Mouse (Mus musculus) CH12.LX (cell line): Measurements from ENCODE around the gene Galnt18. TPM values are rescaled to one million over a fixed set of nuclear protein-coding genes. Genes with fewer than 3 reads are reported as not detected.

ENCODE experiments used
- DNase-seq: peaks from one replicate; pipeline ENCODE4 v3.0.0-alpha.2; 2013; ENCODE audit errors: extremely low read depth
- H3K27ac ChIP-seq: 2 replicates; pipeline ENCODE4 v1.5.1; 2012; ENCODE audit warnings: low read depth, mild to moderate bottlenecking, control low read depth, moderate library complexity; ENCODE audit not compliant: insufficient read depth
- H3K27me3 ChIP-seq: replicated peaks from 2 replicates; pipeline ENCODE3; 2012; ENCODE audit warnings: inconsistent platforms
- H3K36me3 ChIP-seq, 2 experiments: replicated peaks in 1 of 2; 2 replicates each; pipeline versions ENCODE3 to v1.6.1; 2012; ENCODE audit warnings: inconsistent platforms in 1 of 2, low read length in 1 of 2, mild to moderate bottlenecking in 1 of 2, mixed read lengths in 1 of 2, moderate library complexity in 1 of 2; ENCODE audit not compliant: control insufficient read depth in 1 of 2, insufficient read depth in 1 of 2
- H3K4me1 ChIP-seq, 2 experiments: 2 replicates each; pipeline ENCODE4 v1.6.1; 2012; ENCODE audit warnings: inconsistent platforms in 1 of 2, moderate library complexity in 1 of 2; ENCODE audit not compliant: insufficient read depth in 2 of 2, control insufficient read depth in 1 of 2
- H3K4me2 ChIP-seq: 2 replicates; pipeline ENCODE4 v1.6.1; 2012; ENCODE audit warnings: low read depth, mild to moderate bottlenecking, control low read depth; ENCODE audit not compliant: poor library complexity, insufficient read depth, severe bottlenecking
- H3K4me3 ChIP-seq, 3 experiments: fragments of 150-350 bp in 1 of 3; sonication (generic) in 1 of 3; replicated peaks in 1 of 3; 2 replicates each; pipeline versions ENCODE3 to v1.5.1; 2011 to 2012; ENCODE audit warnings: low read depth in 2 of 3, low read length in 2 of 3, mild to moderate bottlenecking in 2 of 3, moderate library complexity in 2 of 3, control low read depth in 1 of 3, improper control_type of control experiment in 1 of 3, inconsistent platforms in 1 of 3, mixed read lengths in 1 of 3; ENCODE audit not compliant: poor library complexity in 1 of 3
- H3K79me2 ChIP-seq: replicated peaks from 2 replicates; pipeline ENCODE4 v1.6.1; 2012; ENCODE audit warnings: mild to moderate bottlenecking, moderate library complexity; ENCODE audit not compliant: control insufficient read depth, poor library complexity, insufficient read depth, severe bottlenecking; ENCODE audit errors: extremely low read depth
- H3K9ac ChIP-seq: 2 replicates; pipeline ENCODE4 v1.6.1; 2012; ENCODE audit warnings: low read depth, mild to moderate bottlenecking, control low read depth, moderate library complexity; ENCODE audit not compliant: insufficient read depth
- H3K9me3 ChIP-seq: replicated peaks from 2 replicates; pipeline ENCODE3; 2012; ENCODE audit warnings: low read length, inconsistent platforms, mixed read lengths
- BHLHE40 ChIP-seq: IDR thresholded peaks from 2 replicates; pipeline ENCODE4 v1.6.1; 2011; ENCODE audit warnings: mild to moderate bottlenecking, low read depth, low read length, improper control_type of control experiment
- CTCF ChIP-seq, 2 experiments: IDR thresholded peaks in 1 of 2; conservative IDR thresholded peaks in 1 of 2; 2 replicates each; pipeline ENCODE4 v1.5.1; 2011 to 2012; ENCODE audit warnings: low read depth in 2 of 2, low read length in 2 of 2, improper control_type of control experiment in 1 of 2, inconsistent platforms in 1 of 2, mild to moderate bottlenecking in 1 of 2, moderate library complexity in 1 of 2
- E2F4 ChIP-seq: IDR thresholded peaks from 2 replicates; pipeline ENCODE4 v1.6.1; 2011; ENCODE audit warnings: low read depth, low read length, improper control_type of control experiment; ENCODE audit not compliant: insufficient replicate concordance
- ELF1 ChIP-seq: IDR thresholded peaks from 2 replicates; pipeline ENCODE4 v1.6.1; 2014; ENCODE audit warnings: low read depth, mild to moderate bottlenecking, inconsistent platforms, low read length, improper control_type of control experiment
- EP300 ChIP-seq: IDR thresholded peaks from 2 replicates; pipeline ENCODE4 v1.6.1; 2011; ENCODE audit warnings: low read length, improper control_type of control experiment
- HCFC1 ChIP-seq: IDR thresholded peaks from 2 replicates; pipeline ENCODE4 v1.6.1; 2012; ENCODE audit warnings: low read depth, mild to moderate bottlenecking, inconsistent platforms, low read length, improper control_type of control experiment
- IRF4 ChIP-seq: IDR thresholded peaks from 2 replicates; pipeline ENCODE4 v1.6.1; 2014; ENCODE audit warnings: low read depth, mild to moderate bottlenecking, inconsistent platforms, low read length, improper control_type of control experiment
- JUN ChIP-seq: IDR thresholded peaks from 2 replicates; pipeline ENCODE4 v1.6.1; 2011; ENCODE audit warnings: low read depth, mild to moderate bottlenecking, low read length, improper control_type of control experiment, moderate library complexity; ENCODE audit not compliant: insufficient read depth
- KAT2A ChIP-seq: IDR thresholded peaks from 2 replicates; pipeline ENCODE4 v1.6.1; 2012; ENCODE audit warnings: low read length, improper control_type of control experiment, inconsistent platforms; ENCODE audit not compliant: insufficient replicate concordance
- MAZ ChIP-seq: IDR thresholded peaks from 2 replicates; pipeline ENCODE4 v1.6.1; 2012; ENCODE audit warnings: low read depth, mild to moderate bottlenecking, inconsistent platforms, low read length, improper control_type of control experiment, moderate library complexity
- MEF2A ChIP-seq: IDR thresholded peaks from 2 replicates; pipeline ENCODE4 v1.6.1; 2014; ENCODE audit warnings: low read depth, mild to moderate bottlenecking, inconsistent platforms, low read length, improper control_type of control experiment, borderline replicate concordance
- MYC ChIP-seq: IDR thresholded peaks from 2 replicates; pipeline ENCODE4 v1.6.1; 2011; ENCODE audit warnings: low read depth, mild to moderate bottlenecking, improper control_type of control experiment, low read length
- NELFE ChIP-seq: IDR thresholded peaks from 2 replicates; pipeline ENCODE4 v1.6.1; 2011; ENCODE audit warnings: low read depth, low read length, improper control_type of control experiment
- RAD21 ChIP-seq: IDR thresholded peaks from 2 replicates; pipeline ENCODE4 v1.6.1; 2011; ENCODE audit warnings: low read depth, mild to moderate bottlenecking, low read length, improper control_type of control experiment, moderate library complexity
- RCOR1 ChIP-seq: conservative IDR thresholded peaks from 2 replicates; pipeline ENCODE4 v1.6.1; 2012; ENCODE audit warnings: low read depth, mild to moderate bottlenecking, inconsistent platforms, low read length, improper control_type of control experiment
- SMC3 ChIP-seq: IDR thresholded peaks from 2 replicates; pipeline ENCODE4 v1.6.1; 2011; ENCODE audit warnings: low read depth, low read length, improper control_type of control experiment
- TBP ChIP-seq: conservative IDR thresholded peaks from 2 replicates; pipeline ENCODE4 v1.6.1; 2011; ENCODE audit warnings: low read depth, low read length, improper control_type of control experiment
- TCF12 ChIP-seq: IDR thresholded peaks from 2 replicates; pipeline ENCODE4 v1.6.1; 2014; ENCODE audit warnings: low read depth, mild to moderate bottlenecking, inconsistent platforms, low read length, improper control_type of control experiment
- UBTF ChIP-seq: IDR thresholded peaks from 2 replicates; pipeline ENCODE4 v1.6.1; 2012; ENCODE audit warnings: low read depth, mild to moderate bottlenecking, inconsistent platforms, low read length, improper control_type of control experiment, moderate library complexity
- ZNF384 ChIP-seq: IDR thresholded peaks from 2 replicates; pipeline ENCODE4 v1.6.1; 2012; ENCODE audit warnings: low read depth, low read length, improper control_type of control experiment, inconsistent platforms
- dilution Hi-C: fragments of 300-500 bp; cut with MboI; formaldehyde crosslinking; loops from 2 replicates; pipeline ENCODE4 v1.14.3; 2020; ENCODE audit warnings: low sequenced_read_pairs; ENCODE audit not compliant: extremely low pct_unique_long_range_greater_than_20kb, extremely low pct_ligation_motif_present
- in situ Hi-C: fragments of 300-500 bp; cut with MboI; formaldehyde crosslinking; loops from 3 replicates; pipeline ENCODE4 v1.14.3; 2019; ENCODE audit warnings: low sequenced_read_pairs, low pct_ligation_motif_present, low pct_unique_long_range_greater_than_20kb, mixed read lengths
- polyA plus RNA-seq: library from polyadenylated mRNA; unstranded; fragments of >175 nt; gene quantifications from 2 replicates; pipeline ENCODE4 v1.2.1, GENCODE M21; 2012; ENCODE audit warnings: low read depth; ENCODE audit not compliant: insufficient read length
- total RNA-seq, 2 experiments: library from RNA; depleted of rRNA; stranded (reverse); fragments of 300-350 nt in 1 of 2; fragments of >200 nt in 1 of 2; gene quantifications; 2 replicates each; pipeline ENCODE4 v1.2.3; 2012 to 2014

Galnt18 gene
- total and polyA plus RNA-seq, 3 experiments: 0.04 TPM; not detected in 2

DNA sequence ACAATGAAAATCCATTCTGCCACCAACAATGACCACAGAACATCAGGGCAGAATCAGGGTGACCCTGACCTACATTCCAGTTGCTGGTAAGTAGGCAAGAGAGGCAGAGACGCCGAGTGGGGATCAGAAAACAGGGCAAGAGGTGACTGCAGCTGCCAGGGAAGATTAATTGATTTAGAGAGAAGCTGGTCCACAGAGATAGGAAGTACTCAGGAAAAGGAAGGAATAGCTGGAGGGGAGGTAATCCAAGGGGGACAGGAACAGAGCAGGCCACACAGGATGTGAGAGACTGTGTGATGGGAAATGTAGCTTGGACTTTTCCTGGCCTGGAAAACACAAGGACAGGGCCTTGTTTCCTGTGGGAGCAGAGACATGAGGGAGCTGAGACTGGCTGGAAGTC lies 52.8 kb downstream of the Galnt18 start:
- in situ Hi-C loops (no loop called here), dilution Hi-C loops (no loop called here)
- H3K4me2 ChIP-seq: no peak overlapping the region
- TF ChIP-seq IRF4 (no peak), UBTF (no peak), KAT2A (no peak), TBP (no peak), MAZ (no peak), MEF2A (no peak), CTCF (conservative IDR thresholded peaks at IDR 0.05 in 1 of 2, IDR thresholded peaks at IDR 0.05 in 1 of 2; ENCODE audit: low read depth in 2 of 2, low read length in 2 of 2) (no peak), TCF12 (no peak), ZNF384 (no peak), ELF1 (no peak), NELFE (no peak)
- no peak overlapping the region for H3K9ac ChIP-seq
- no peaks in the 10 kb centered on the region for H3K4me1 ChIP-seq
- H3K27me3 ChIP-seq: peaks cover 67% of the 10 kb centered on the region
- no peaks in the 10 kb centered on the region for H3K9me3 ChIP-seq
- H3K4me3 ChIP-seq: no peak overlapping the region
- no peak for DNase-seq
- H3K36me3 ChIP-seq: no peaks in the 10 kb centered on the region
- H3K79me2 ChIP-seq: no peaks in the 10 kb centered on the region
- no peak overlapping the region for H3K27ac ChIP-seq

DNA sequence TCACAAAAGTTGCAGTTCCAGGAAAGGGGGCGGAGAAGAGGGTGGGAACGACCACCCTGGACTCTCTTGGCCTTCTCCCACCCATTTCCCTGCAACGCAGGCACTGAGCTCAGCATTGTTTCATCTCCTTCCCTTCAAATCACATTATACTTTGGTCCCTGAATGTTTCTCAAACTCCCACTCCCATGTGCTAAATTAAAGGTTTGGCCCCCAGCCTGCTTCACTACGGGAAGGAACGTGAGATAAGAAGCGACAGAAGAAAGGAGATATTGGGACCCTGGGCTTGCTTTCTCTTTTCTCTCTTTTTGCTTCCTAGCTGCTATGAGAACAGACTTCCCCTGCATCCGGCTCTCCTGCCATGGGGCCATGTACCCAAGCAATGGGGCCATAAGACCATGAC lies 55.0 kb downstream of the Galnt18 start:
- H3K9me3 ChIP-seq: no peaks in the 10 kb centered on the region
- dilution Hi-C loops (no loop called here), in situ Hi-C loops (no loop called here)
- H3K27ac ChIP-seq: no peak overlapping the region
- no peak for TF ChIP-seq ELF1
- TF ChIP-seq EP300: no peak
- TF ChIP-seq MEF2A: no peak
- no peak for TF ChIP-seq BHLHE40
- TF ChIP-seq TBP: no peak
- no peak for TF ChIP-seq CTCF (conservative IDR thresholded peaks at IDR 0.05 in 1 of 2, IDR thresholded peaks at IDR 0.05 in 1 of 2; ENCODE audit: low read depth in 2 of 2, low read length in 2 of 2)
- no peak for TF ChIP-seq IRF4
- H3K27me3 ChIP-seq: peaks cover 66% of the 10 kb centered on the region
- no peak overlapping the region for H3K4me3 ChIP-seq
- no peaks in the 10 kb centered on the region for H3K36me3 ChIP-seq
- H3K9ac ChIP-seq: no peak overlapping the region
- H3K4me1 ChIP-seq: no peaks in the 10 kb centered on the region
- no peak overlapping the region for H3K4me2 ChIP-seq
- no peaks in the 10 kb centered on the region for H3K79me2 ChIP-seq
- DNase-seq: no peak

DNA sequence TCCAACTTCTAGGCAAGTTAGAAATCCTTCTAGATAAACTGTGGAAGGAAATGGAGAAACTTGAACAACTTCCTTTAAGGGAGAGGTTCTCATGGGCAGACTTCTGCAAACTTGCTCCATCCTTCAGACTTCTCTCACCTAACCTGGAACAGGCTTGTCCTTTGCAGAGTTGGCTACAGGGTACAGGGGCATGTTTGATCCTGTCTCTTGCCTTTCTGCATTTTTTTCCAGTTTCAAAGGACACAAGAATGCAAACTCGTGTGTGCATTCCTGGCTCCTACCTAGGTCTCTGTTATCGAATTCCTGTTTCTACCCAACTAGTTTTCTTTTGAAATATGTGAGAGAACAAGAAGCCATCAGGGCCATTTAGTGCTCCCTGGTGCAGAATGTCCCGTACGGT lies 55.8 kb downstream of the Galnt18 start:
- H3K4me3 ChIP-seq: no peak overlapping the region
- TF ChIP-seq BHLHE40 (no peak), RCOR1 (no peak), TCF12 (no peak), SMC3 (no peak), E2F4 (no peak), MYC (no peak), JUN (no peak), HCFC1 (no peak), RAD21 (no peak)
- peaks cover 69% of the 10 kb centered on the region for H3K27me3 ChIP-seq
- H3K79me2 ChIP-seq: no peaks in the 10 kb centered on the region
- no peaks in the 10 kb centered on the region for H3K9me3 ChIP-seq
- in situ Hi-C loops (no loop called here), dilution Hi-C loops (no loop called here)
- H3K4me1 ChIP-seq: no peaks in the 10 kb centered on the region
- no peak overlapping the region for H3K4me2 ChIP-seq
- no peaks in the 10 kb centered on the region for H3K36me3 ChIP-seq
- no peak overlapping the region for H3K27ac ChIP-seq
- no peak for DNase-seq
- H3K9ac ChIP-seq: no peak overlapping the region
